Mouse (Mus musculus) liver, embryonic 15.5 days (tissue): ENCODE data around the gene Rlf. TPM values are rescaled to one million over a fixed set of nuclear protein-coding genes. Genes with fewer than 3 reads are reported as not detected.
"Not testable (repeated sequence)": the region's sequence is repeated elsewhere in the genome, so short reads cannot be mapped to it uniquely, and the experiment has no call there.

Experiments used
- ATAC-seq: fragments of 200-750 bp; cut with Nextera tagmentation; 2 replicates; pipeline ENCODE4 v1.8.0; 2017; ENCODE audit warnings: moderate number of reproducible peaks, mild to moderate bottlenecking, moderate library complexity; ENCODE audit not compliant: insufficient read depth
- H3K27ac ChIP-seq: fragments of 300-500 bp; sonication (generic); replicated peaks from 2 replicates; pipeline ENCODE4 v1.5.1; 2015; ENCODE audit warnings: mild to moderate bottlenecking, inconsistent platforms
- H3K27me3 ChIP-seq: fragments of 300-500 bp; sonication (generic); 2 replicates; pipeline ENCODE4 v1.6.1; 2015; ENCODE audit warnings: mild to moderate bottlenecking, inconsistent platforms
- H3K36me3 ChIP-seq: fragments of 300-500 bp; sonication (generic); replicated peaks from 2 replicates; pipeline ENCODE4 v1.6.1; 2015; ENCODE audit warnings: moderate library complexity, mild to moderate bottlenecking, inconsistent platforms
- H3K4me1 ChIP-seq: fragments of 300-500 bp; sonication (generic); replicated peaks from 2 replicates; pipeline ENCODE4 v1.6.1; 2015; ENCODE audit warnings: inconsistent platforms
- H3K4me2 ChIP-seq: fragments of 300-500 bp; sonication (generic); 2 replicates; pipeline ENCODE4 v1.6.1; 2015; ENCODE audit warnings: moderate library complexity, mild to moderate bottlenecking, inconsistent platforms
- H3K4me3 ChIP-seq: fragments of 300-500 bp; sonication (generic); replicated peaks from 2 replicates; pipeline ENCODE4 v1.5.1; 2015; ENCODE audit warnings: mild to moderate bottlenecking, inconsistent platforms
- H3K9ac ChIP-seq: fragments of 300-500 bp; sonication (generic); 2 replicates; pipeline ENCODE4 v1.6.1; 2015; ENCODE audit warnings: moderate library complexity, mild to moderate bottlenecking, inconsistent platforms
- H3K9me3 ChIP-seq: fragments of 300-500 bp; sonication (generic); replicated peaks from 2 replicates; pipeline ENCODE4 v1.6.1; 2016; ENCODE audit warnings: inconsistent platforms
- WGBS: fragments of 180-500 bp; shearing (Covaris S2); methylation state at CpG from one replicate; pipeline ENCODE4 v1.1.7; 2015; ENCODE audit warnings: mixed read lengths; ENCODE audit not compliant: insufficient replicate concordance; 5-methylcytosine and 5-hydroxymethylcytosine counted together
- polyA plus RNA-seq: library from polyadenylated mRNA; unstranded; fragments of >200 nt; fragmentation: Nextera tagmentation; extraction: Ambion mirVana; gene quantifications from 2 replicates; pipeline ENCODE4 v1.2.1, GENCODE M21; 2015

Rlf gene
- polyA plus RNA-seq, 1 experiment from 2014 or later, result 9.7 TPM

- Histone ChIP-seq H3K4me2 (peak overlapping the region; percentile 86), H3K9ac (peak overlapping the region; percentile 92), H3K27ac (peak overlapping the region; percentile 96), H3K4me3 (peak overlapping the region; percentile 96), H3K9me3 (no peaks in the 10 kb centered on the region), H3K36me3 (no peaks in the 10 kb centered on the region), H3K27me3 (peaks cover 21% of the 10 kb centered on the region; the same call in 1 of the 2 replicates), H3K4me1 (peaks cover 31% of the 10 kb centered on the region)
- under 1% methylated on average over 36 of the region's 36 CpGs for WGBS
- ATAC-seq, result peak; percentile 91
Measured at GRCm38 (mm10) chr4:121213936-121214792, 720 bp downstream of the Rlf start.

GRCm38 (mm10) chr4:121208911-121209310 is 6.0 kb downstream of the Rlf start:
- H3K9me3 ChIP-seq, result no peaks in the 10 kb centered on the region
- H3K27ac ChIP-seq, result no peak overlapping the region
- no peak overlapping the region for H3K9ac ChIP-seq
- no peak for ATAC-seq
- no peak overlapping the region for H3K4me3 ChIP-seq
- H3K27me3 ChIP-seq, result no peaks in the 10 kb centered on the region
- WGBS, result 56% methylated on average over 4 of the region's 4 CpGs
- peaks cover 45% of the 10 kb centered on the region for H3K4me1 ChIP-seq
- H3K36me3 ChIP-seq, result no peaks in the 10 kb centered on the region
- H3K4me2 ChIP-seq, result no peak overlapping the region

GRCm38 (mm10) chr4:121197856-121198255 is 17.0 kb downstream of the Rlf start:
- Histone ChIP-seq H3K4me1 (peaks cover 8% of the 10 kb centered on the region; the same call in 1 of the 2 replicates), H3K27me3 (no peaks in the 10 kb centered on the region), H3K27ac (no peak overlapping the region), H3K4me2 (no peak overlapping the region), H3K9me3 (no peaks in the 10 kb centered on the region), H3K9ac (no peak overlapping the region), H3K36me3 (0 out of 2 replicates have a peak, but pooled peaks cover 4% of the 10 kb centered on the region), H3K4me3 (no peak overlapping the region)
- WGBS, result 78% methylated on average over 4 of the region's 4 CpGs
- no peak for ATAC-seq

GRCm38 (mm10) chr4:121196995-121197394 is 17.9 kb downstream of the Rlf start:
- Histone ChIP-seq H3K36me3 (0 out of 2 replicates have a peak, but pooled peaks cover 4% of the 10 kb centered on the region), H3K4me2 (no peak overlapping the region), H3K4me1 (peaks cover 8% of the 10 kb centered on the region; the same call in 1 of the 2 replicates), H3K9me3 (no peaks in the 10 kb centered on the region), H3K9ac (no peak overlapping the region), H3K27ac (no peak overlapping the region), H3K4me3 (no peak overlapping the region), H3K27me3 (no peaks in the 10 kb centered on the region)
- peak; percentile 47; the same call in 1 of the 2 replicates for ATAC-seq
- 70% methylated on average over 4 of the region's 4 CpGs for WGBS

- no peaks in the 10 kb centered on the region for H3K27me3 ChIP-seq
- H3K36me3 ChIP-seq, result 0 out of 2 replicates have a peak, but pooled peaks cover 4% of the 10 kb centered on the region
- H3K4me2 ChIP-seq, result no peak overlapping the region
- no peak overlapping the region for H3K9ac ChIP-seq
- H3K27ac ChIP-seq, result no peak overlapping the region
- WGBS, result 49% methylated on average over 2 of the region's 2 CpGs
- H3K9me3 ChIP-seq, result no peaks in the 10 kb centered on the region
- peaks cover 8% of the 10 kb centered on the region; the same call in 1 of the 2 replicates for H3K4me1 ChIP-seq
- H3K4me3 ChIP-seq, result no peak overlapping the region; the same call in 1 of the 2 replicates
- no peak for ATAC-seq
Measured at GRCm38 (mm10) chr4:121196205-121196604, 18.7 kb downstream of the Rlf start.

GRCm38 (mm10) chr4:121194736-121195135 is 20.1 kb downstream of the Rlf start:
- Histone ChIP-seq H3K4me2 (no peak overlapping the region), H3K27ac (no peak overlapping the region), H3K4me3 (no peak overlapping the region), H3K9ac (no peak overlapping the region), H3K27me3 (no peaks in the 10 kb centered on the region), H3K4me1 (peaks cover 8% of the 10 kb centered on the region; the same call in 1 of the 2 replicates), H3K36me3 (0 out of 2 replicates have a peak, but pooled peaks cover 7% of the 10 kb centered on the region), H3K9me3 (no peaks in the 10 kb centered on the region)
- no peak for ATAC-seq

- 78% methylated on average over 2 of the region's 2 CpGs for WGBS
- no peak for ATAC-seq
Measured at GRCm38 (mm10) chr4:121192306-121192705, 22.6 kb downstream of the Rlf start.

GRCm38 (mm10) chr4:121189341-121189740 is 25.5 kb downstream of the Rlf start:
- no peak overlapping the region for H3K27ac ChIP-seq
- no peaks in the 10 kb centered on the region for H3K27me3 ChIP-seq
- peaks cover 3% of the 10 kb centered on the region; the same call in 1 of the 2 replicates for H3K4me1 ChIP-seq
- no peak overlapping the region for H3K4me3 ChIP-seq
- H3K4me2 ChIP-seq, result no peak overlapping the region
- ATAC-seq, result no peak
- no peaks in the 10 kb centered on the region for H3K9me3 ChIP-seq
- H3K9ac ChIP-seq, result no peak overlapping the region
- 72% methylated on average over 3 of the region's 3 CpGs for WGBS
- H3K36me3 ChIP-seq, result peaks cover 28% of the 10 kb centered on the region

More at GRCm38 (mm10) chr4:121192306-121192705, 22.6 kb downstream of the Rlf start:
- Histone ChIP-seq H3K4me2 (no peak overlapping the region), H3K9me3 (no peaks in the 10 kb centered on the region), H3K27me3 (no peaks in the 10 kb centered on the region), H3K9ac (no peak overlapping the region), H3K4me1 (peaks cover 5% of the 10 kb centered on the region), H3K36me3 (peaks cover 19% of the 10 kb centered on the region), H3K27ac (no peak overlapping the region), H3K4me3 (no peak overlapping the region)

GRCm38 (mm10) chr4:121179669-121180068 is 35.2 kb downstream of the Rlf start:
- Histone ChIP-seq H3K9me3 (no peaks in the 10 kb centered on the region), H3K27me3 (no peaks in the 10 kb centered on the region), H3K9ac (no peak overlapping the region), H3K27ac (no peak overlapping the region), H3K4me3 (no peak overlapping the region), H3K4me2 (no peak overlapping the region), H3K4me1 (no peaks in the 10 kb centered on the region), H3K36me3 (peaks cover 50% of the 10 kb centered on the region)
- 83% methylated on average over 3 of the region's 3 CpGs for WGBS
- no peak for ATAC-seq

- Histone ChIP-seq H3K27me3 (no peaks in the 10 kb centered on the region), H3K9ac (no peak overlapping the region), H3K4me1 (no peaks in the 10 kb centered on the region), H3K4me3 (no peak overlapping the region), H3K27ac (no peak overlapping the region), H3K4me2 (no peak overlapping the region), H3K36me3 (peaks cover 64% of the 10 kb centered on the region), H3K9me3 (0 out of 2 replicates have a peak, but pooled peaks cover 3% of the 10 kb centered on the region)
- WGBS, result 68% methylated on average over 2 of the region's 2 CpGs
- peak; percentile 66 for ATAC-seq
Measured at GRCm38 (mm10) chr4:121167656-121168055, 47.2 kb downstream of the Rlf start.

- not testable (repeated sequence) for H3K27ac ChIP-seq, H3K4me2 ChIP-seq, ATAC-seq, H3K27me3 ChIP-seq, H3K4me3 ChIP-seq, H3K9me3 ChIP-seq, H3K9ac ChIP-seq, H3K4me1 ChIP-seq
- 71% methylated on average over 4 of the region's 5 CpGs for WGBS
- peaks cover 63% of the 10 kb centered on the region for H3K36me3 ChIP-seq
Measured at GRCm38 (mm10) chr4:121166697-121167096, 48.2 kb downstream of the Rlf start.
